Mouse (Mus musculus) cerebellum, adult 9-10 months (tissue): ENCODE measurements around the gene Gfm1.
A peak's percentile ranks its signal among the peaks of the same experiment; 100 is the strongest.

Experiments used
- DNase-seq: peaks from one replicate; pipeline ENCODE4 v3.0.0; 2022

The Gfm1 gene

DNA sequence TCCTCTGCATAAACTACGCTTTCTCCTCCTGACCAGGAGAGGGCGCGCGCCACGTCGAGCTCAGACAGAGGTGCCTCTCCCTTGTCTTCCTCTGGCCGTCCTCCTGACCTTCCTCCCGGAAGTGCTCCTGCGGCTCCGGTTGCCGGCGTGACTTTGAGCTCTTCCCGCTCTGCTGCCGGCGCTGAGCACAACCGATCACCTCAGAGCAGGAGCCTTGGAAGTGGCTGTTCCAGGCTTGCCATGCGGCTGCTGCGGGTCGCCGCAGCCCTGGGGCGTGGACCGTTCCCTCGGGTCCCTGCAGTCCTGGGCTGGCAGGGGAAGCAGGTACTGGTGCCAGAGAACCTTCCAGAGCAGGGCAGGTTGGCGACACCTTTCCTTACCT lies at the start of gene Gfm1:
Gene Gfm1 (plus strand): TSS at position 98 of the 382 bp plus-strand sequence.
- peak; percentile 89 for DNase-seq

DNA sequence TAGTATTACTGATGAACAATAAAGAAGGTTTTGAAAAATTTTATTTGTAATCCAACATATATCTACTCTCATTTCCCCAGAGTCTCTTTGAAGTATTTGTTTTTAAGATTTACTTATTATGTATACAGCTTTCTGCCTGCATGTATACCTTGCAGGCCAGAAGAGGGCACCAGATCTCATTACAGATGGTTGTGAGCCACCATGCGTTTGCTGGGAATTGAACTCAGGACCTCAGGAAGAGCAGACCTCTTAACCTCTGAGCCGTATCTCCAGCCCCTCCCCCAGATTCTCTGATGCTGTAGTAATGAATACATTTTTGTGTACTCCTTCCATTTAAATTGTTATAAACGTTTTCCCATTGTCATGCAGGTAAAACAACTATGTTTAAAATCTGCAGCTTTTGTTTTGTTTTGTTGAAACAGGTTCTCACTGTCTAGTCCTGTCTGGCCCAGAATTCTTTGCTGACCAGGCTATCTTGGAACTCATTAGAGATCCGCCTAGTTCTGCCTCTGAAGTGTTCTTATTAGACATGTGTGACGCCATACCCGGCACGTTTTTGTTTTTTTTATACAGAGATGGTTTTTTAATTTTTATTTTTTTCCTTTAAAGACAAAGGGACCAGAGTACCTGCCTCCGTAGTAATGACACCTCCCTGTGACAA lies 428 bp upstream of the Gfm1 start:
- DNase-seq, result no peak

DNA sequence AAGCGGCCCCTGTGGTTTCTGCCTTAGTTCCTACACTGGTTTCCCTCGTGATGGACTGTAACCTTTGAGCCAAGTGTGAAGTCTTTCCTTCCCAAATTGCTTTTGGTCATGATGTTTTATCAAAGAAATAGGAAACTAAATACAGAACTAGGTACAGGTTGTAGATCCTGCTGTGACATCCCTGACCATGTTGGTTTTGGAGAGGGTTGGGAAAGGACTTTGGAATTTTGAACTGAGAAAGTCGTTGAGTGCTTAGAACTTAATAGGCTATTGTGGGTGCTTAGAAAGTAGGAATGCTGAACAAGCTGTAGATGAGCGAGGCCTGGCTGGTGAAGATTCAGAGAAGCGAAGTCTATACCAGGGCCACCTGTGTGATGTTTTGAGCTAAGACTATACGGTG lies 4.1 kb downstream of the Gfm1 start:
- no peak for DNase-seq

DNA sequence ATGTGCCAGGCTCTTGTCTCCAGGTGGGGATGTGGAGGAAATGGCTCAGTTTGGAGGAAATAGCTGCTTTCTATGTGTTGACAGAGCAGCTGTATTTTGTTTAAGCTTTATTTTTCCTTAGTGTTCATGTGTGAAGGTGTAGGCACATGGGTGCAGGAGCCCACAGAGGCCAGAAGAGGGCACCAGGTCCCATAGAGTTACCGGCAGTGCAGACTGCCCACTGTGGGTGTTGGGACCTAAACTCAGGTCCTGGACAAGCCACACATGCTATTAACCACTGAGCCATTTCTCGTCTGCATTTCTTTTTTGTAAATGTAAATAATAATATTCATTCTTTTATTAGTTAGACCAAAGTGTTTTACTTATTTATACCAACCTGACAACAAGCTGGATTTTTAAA lies 17.2 kb downstream of the Gfm1 start:
- DNase-seq, result no peak

DNA sequence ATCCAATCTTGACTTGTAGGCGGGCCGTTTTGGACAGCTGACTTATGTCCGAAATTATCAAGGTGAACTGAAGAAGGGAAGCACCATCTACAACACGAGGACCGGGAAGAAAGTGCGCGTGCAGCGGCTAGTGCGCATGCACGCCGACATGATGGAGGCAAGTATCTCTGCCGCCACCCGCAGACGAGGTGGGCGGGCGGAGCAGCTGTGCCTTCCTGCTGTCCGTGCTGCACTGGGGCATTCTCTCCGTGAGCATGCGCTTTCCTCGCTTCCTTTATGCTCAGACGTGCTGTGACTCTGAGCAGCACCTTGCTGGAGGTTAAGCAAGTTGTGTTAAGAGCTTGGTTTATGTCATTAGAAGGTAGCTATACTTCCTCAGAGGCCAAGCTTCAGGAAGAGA lies 19.8 kb downstream of the Gfm1 start:
- no peak for DNase-seq

DNA sequence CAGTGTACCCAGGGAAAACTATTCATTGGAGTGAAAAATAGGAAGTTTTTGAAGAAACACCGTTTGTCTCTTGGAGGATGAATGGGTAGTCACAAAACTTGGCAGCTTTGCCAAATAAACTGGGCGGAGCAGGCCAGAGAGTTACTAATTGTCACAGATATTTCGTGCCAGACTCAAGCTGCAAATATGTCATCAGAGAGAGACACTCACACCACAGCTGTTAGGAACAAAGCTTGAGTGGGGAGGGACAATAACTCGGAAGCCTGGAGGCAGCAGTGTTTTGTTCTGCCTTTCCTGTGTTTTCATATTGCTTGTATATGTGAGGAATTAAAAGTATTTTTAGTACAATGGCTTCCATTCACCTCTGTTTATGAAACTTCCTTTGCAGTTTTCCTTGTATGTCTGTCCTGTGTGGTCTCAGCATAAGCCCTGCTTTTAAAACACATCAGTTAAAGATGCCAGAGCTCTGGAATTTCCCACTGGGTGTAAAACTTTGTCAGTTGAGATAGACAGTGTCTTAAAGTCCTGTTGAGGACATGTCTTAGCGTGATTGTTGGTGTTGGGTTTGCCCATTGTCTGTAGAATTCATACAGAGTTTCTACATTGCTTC lies 20.8 kb downstream of the Gfm1 start:
- no peak for DNase-seq

DNA sequence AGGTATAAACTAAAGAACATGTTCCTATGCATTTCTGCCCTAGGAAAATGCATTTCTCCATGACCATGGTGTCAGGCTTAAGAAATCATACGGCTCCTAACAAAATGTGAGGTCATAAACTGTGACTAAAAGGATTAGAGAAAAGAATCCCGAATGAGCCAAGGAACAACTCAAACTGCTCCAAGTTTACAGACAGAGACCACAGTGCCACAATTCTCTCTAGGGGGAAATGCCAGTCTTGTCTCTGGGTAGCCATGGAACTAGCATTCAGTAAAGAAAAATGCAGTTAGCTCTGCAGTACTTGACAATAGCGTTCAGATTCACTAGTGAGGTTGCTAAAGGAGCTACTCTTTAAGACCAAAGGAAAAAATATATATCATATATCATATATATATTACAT lies 30.0 kb downstream of the Gfm1 start:
- DNase-seq, result no peak

DNA sequence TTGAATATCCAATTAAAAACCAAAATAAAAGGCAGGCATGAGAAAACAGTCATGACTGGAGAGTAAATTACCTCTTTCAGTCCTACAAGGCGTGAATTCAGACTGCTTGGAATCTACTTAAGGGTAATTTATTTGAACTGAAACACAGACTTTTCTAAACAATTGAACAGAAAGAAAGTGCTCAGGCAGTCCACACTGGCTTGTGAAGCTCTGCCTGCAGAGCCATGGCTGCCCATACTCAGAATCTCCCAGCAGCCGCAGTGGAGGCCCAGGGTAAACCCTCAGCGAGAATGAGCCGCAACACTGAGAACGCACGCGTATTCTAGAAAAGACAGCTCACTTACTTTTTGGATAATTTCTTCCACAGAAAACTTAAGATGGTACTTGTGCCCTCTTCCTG lies 32.1 kb downstream of the Gfm1 start:
- DNase-seq, result no peak

DNA sequence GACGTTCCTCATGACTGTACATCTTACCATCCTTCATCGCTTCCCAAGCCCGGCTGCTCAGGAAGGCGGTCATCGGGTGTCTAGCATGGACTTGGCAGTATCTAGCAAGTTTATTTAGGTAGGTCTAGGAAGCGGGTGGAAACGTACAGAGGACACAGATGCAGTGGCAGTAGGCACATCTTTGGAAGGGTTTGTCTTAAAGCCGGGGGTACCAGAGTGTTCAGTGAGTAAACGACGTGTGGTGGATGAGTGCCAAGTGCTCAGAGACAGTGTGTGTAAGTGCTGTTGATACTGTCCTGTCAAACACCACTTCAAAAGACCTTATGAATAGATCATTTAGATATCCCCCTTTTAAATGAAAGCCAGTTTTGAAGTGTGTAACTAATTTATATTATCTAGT lies 32.7 kb downstream of the Gfm1 start:
- DNase-seq, result no peak

DNA sequence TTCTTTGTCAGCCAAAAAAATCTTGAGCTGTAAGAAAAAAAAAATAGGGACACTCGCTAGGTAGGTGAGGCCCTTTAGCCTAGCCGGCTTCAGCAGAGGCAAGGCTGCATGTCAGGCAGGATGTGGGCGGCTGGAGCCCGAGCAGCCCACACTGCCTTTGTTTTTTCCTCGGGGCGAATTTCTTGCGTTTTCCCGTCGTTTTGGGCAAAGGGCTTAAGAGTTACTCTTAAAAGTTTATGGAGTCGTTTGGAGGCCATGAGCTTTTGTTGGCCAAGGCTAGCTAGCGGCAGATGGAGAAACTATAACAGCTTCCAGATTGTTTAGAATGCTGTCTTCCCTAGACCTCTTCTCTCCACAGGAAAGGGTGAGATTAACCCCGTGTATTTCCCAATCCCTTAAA lies 33.1 kb downstream of the Gfm1 start:
- no peak for DNase-seq

DNA sequence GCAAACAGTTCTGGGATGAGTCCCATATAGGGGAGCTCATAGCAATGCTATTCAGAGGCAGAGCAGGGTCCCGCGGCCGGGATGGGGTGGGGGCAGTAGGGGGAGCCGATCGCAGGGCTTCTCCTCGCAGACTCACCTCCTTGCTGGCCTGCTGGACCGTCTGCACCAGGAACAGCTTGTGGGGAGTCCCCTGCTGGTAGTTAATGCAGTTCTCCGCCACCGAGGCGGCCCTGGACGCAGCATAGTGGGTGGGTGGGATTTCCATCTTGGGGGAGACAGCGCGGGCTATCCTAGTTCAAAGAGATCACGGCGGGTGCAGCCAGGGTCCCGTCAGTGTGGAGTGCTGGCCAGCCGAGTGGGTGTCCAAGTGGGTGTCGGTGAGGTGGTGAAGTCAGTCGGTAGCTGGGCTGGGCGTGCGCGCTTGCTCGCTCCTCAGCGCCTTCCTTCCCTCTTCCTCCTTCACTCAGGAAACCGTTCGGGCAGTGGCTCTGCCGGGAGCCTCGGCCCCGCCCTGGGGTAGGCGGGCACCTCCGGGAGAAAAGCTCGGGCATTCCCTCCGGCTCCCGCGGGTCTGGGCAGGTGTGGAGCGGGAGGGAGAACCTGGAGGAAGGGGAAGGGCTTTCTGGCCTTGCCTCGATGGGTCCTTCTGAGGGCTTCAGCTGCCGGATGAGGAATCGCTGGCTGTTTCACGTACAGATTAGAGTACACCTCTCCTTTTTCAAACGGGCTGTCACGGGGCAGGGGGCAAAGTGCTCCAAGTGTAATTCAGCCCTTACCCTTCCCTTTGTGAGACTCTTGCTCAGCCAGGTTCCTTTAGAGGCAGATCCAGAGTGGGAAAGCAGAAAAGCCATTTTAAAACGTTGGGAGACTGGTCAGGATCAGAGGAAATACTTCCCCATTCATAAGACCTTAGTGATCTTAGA lies 33.8 kb downstream of the Gfm1 start, which contains the start of gene Lxn:
Gene Lxn (minus strand): TSS at position 477 of the 923 bp plus-strand sequence.
- DNase-seq, result peak; percentile 55

DNA sequence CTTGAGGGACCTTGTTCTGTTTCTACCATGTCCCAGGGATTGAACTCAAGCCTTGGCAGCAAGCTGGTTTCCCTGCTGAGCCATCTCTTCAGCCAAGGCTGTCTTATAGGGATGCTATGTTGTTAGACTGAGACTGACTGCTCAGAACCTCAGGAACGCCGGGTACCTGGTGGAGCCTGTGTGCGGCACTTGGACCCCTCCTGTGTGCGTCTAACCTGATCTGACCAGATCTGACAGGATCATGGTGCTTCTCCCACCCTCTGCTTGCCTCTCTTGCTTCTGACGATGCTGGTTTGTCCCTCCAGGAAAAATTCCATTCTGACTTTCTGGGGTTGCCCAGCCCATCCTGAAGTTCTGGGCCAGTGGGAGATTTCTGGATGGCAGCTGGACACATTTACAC lies 36.7 kb downstream of the Gfm1 start:
- no peak for DNase-seq

DNA sequence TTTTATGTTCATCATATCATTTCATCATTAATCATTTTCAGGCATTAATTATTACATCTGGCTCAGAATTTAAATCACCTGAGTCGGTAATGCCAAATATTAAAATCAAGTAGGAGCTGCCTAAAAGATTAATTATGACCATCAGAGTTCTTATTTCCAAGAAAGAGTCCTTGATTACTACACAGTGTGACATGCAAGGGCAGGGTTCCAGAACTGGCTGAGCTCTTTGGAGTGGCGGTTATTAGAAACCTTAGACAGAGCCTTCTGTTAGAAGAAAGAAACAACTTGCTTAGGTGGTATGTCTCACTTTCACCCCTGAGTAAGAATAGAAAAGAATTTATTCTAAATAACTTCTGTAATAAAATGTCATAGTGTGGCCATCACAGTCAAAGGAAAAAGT lies 37.4 kb downstream of the Gfm1 start:
- no peak for DNase-seq

DNA sequence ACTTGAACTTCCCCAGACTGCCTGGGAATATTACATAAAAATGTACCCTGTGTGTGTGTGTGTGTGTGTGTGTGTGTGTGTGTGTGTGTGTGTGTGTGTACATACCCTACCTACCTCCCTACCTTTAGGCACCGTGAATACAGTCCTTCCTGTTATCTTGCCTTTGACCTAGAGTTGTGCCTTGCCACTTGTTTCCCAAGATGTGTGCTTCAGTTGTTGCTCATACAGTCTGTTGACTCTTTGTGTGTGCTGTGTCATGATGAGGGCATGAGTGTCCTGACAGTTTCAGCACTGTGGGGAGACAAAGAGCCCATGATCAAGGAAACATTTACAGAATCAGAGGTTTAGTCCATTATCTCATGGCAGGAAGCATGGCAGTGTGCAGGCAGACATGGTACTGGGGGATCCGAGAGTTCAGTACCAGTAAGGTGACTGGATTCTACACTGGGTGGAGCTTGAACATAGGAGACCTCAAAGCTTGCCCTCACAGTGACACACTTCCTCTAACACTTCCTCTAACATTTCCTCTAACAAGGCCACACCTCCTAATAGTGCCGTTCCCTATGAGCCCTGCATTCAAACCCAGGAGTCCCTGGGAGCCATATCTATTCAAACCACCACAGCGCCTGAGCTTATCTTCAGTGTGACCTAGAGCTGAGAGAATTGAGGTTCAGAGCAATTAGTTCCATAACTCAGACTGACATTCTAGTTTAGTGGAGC lies 41.7 kb downstream of the Gfm1 start:
- DNase-seq, result no peak

DNA sequence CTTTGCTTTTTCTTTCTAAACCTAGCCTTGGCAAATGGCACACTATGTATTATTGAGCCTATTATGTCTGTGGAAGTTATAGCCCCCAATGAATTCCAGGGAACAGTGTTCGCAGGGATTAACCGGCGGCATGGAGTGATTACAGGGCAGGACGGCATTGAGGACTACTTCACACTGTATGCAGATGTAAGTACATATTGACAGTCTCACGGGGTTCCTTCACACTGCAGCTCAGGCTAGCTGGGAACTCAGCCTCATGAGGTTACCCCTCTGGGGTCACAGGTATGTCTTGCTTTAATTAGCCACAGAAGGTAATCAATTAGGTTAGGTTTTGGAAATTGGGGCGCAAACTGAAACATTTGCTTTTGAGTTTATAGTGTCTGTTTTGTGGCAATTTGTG lies 43.5 kb downstream of the Gfm1 start:
- no peak for DNase-seq

DNA sequence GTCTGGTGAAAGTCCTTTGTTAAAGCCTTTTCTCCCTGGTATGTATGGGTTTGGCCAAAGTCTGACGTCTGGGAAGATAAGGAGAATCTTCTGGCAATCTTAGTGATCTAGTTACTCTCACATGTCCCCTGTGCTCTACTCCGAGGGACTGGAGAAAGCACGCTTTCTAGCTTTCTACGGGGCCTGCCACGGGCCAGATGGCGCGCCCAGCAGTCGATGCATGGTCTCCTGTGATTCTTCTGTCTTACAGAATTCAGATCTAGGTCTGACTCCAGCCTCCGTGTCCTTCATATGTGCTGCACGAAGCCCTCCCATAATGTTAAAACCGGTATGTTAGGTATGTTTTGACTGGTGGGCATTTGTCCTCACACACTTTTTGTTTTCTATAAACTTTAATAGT lies 49.9 kb downstream of the Gfm1 start:
- no peak for DNase-seq

DNA sequence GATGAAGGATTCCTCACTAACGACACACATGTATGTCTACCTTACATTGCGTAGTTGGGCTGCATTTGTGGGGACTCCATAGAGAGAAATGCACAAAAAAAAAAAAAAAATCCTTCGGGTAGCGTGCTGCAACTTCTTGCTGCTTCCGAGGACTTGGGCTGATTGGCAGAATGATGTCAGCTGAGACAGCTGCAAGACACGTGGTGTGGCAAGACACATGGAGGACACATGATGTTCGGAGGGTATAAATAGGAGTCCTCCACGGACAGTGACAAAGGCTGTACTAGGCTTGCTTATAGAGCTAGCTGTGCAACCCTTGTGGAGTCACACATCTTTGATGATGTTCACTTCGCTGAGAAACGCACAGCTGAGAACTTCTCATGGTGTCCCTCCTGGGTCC lies 52.5 kb downstream of the Gfm1 start:
- DNase-seq, result no peak

DNA sequence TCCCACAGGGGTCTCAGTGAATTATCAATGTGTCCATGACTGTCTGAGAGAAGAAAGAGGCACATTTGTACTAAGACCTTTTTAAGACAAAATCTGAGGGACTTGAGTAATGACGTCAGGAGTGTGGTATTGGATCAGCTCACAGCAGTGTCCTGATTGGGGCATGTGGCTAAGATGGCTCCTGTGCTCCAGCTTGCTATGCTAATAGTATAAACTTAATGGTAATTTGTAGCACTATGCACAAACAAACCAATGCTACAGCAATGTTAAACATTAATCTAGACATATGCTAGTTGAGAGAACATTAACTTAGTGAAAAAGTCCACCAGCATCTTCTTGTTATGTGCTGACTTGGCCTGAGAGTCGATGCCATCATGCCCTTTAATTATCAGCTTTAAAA lies 55.3 kb downstream of the Gfm1 start:
- DNase-seq, result no peak

DNA sequence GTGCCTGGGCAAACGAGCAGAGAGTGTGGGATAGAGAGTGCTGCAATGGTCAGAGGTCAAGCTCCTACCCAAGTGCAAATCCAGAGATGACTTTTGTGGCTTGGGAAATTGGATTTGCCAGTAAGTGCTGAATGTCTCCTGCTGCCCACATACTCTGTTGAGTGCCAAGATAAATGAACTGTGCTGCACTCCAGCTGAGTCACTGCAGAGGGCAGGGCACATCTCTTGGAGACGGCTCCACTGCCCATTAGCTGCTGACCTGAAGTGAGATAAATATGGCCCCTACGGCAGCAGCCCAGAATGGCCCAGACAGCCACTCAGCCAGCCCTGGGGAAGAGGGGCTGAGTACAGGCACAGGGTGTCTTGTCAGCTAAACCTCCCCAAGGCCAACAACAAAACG lies 60.3 kb downstream of the Gfm1 start:
- DNase-seq, result no peak

DNA sequence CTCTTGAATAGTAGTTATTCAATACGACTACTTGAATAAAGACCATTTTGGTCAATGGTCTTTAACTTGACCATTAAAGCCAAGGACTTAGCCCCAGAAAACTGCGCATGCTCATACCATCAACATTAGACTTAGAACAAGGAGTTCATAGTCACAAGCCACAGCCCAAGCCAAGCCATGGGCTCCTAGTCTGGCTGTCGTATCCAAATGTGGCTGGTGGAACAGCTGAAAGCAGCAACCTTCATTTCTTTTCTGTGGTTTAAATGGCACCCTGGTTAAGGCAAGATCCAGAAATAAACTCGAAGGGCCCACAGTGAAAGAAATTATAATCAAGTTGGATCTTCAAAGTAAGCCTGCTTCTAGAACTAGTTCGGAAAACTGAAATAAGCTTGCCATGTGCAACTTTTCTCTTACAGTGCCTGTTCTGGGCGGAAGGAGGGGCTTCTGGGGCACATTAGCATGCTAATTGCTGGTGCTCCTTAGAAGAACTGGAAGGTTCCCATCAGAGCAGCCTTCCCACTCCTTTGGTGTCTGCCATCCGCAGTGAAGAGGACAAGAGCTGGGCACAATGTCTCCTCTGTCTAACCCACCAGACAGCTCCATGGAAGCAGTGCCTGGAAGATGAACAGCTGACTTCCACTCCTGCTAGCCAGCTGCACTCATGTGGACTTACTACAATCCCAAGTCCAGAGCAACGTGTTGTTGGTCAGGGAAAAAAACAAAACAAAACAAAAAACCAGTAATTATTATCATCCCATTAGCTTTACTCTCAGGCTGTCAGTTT lies 62.4 kb downstream of the Gfm1 start:
- no peak for DNase-seq

DNA sequence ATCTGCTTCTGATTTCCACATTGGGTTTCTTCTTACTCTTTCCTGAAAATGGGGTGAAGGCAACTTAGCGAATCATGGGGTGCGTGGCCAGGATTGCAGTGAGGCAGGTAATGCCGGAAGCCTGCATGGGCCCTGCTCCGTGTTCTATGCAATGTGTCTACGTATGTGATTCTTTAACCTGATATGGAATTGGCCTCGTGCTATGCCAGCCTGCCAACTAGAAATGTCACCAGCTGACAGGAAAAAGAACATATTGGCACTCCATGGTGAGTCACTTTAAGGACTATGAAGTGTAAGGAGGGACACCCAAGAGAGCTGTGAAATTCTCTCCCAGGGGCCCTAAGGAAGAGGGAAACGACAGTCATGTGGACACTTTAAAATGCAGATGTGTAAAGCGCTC lies 63.2 kb downstream of the Gfm1 start:
- no peak for DNase-seq

DNA sequence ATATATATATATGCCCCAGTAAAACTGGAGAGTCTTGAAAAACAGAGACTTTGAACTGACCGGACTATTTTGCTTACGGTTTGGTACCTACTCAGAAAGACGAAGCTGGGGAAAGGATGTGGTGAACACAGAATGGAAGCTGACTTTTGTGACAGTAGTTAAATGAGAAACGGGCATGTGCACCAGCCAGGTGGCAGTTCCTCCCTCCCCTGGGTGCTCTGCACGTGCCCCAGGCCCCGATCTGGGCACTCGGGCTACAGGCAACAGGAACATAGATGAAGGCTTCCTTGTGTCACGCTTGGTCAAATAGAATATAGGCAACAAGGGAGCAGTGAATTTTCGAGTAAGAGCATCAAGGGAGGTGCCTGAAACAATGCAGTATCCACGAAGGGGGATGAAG lies 66.4 kb downstream of the Gfm1 start:
- DNase-seq, result no peak

DNA sequence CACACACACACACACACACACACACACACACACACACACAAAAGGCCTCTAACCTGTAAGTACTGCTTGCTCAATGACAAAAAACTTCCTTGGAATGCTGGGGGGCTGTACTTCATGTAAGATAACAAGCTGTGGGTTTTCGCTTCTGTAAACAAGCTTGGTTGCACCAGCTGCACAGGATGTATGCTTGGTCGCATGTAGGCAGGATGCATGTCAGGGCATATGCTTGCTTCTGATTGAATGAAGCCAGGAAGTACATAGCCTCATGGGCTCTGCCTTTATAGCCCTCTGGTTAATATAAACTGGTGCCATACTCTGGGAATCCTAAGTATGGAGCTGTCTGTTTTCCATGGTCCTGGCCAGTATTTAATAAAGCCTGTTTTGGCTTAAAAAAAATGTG lies 68.1 kb downstream of the Gfm1 start:
- DNase-seq, result no peak
